Mouse (Mus musculus): ENCODE results near the gene Olfr736. TPM values are rescaled to one million over a fixed set of nuclear protein-coding genes. Genes with fewer than 3 reads are reported as not detected.
A peak's percentile ranks its signal among the peaks of the same experiment; 100 is the strongest.

Olfr736 gene
- total RNA-seq (2014; rRNA removed), result not detected in 2 replicates
- polyA plus RNA-seq (2015; fragmentation: Nextera tagmentation; extraction: Ambion mirVana), result not detected in 2 replicates

GRCm38 (mm10) chr14:50380863-50381262 is at the start of gene Olfr736:
Gene Olfr736, plus strand, starts transcription at chr14:50381163.
- H3K9ac ChIP-seq (replicated peaks; ENCODE audit: low read length, poor library complexity, severe bottlenecking), result no peak within 1 kb of the TSS
- DNase-seq (ENCODE audit: low spot score) (no peak), ATAC-seq (ENCODE audit: low FRiP score) (no peak)
- no peaks in the 10 kb centered on the region for H3K27me3 ChIP-seq (ENCODE audit: insufficient read depth, low read length)
- no peak within 1 kb of the TSS for H3K4me2 ChIP-seq (ENCODE audit: low read depth, low read length, poor library complexity, severe bottlenecking)
- no peaks in the 10 kb centered on the region for H3K36me3 ChIP-seq (ENCODE audit: insufficient read depth, low read length)
- no peak within 1 kb of the TSS for H3K27ac ChIP-seq (ENCODE audit: low read depth, low read length)
- no peak within 1 kb of the TSS for H3K4me3 ChIP-seq (ENCODE audit: low read depth, low read length)
- TF ChIP-seq CTCF (IDR thresholded peaks at IDR 0.05), result no peak
- H3K4me1 ChIP-seq (ENCODE audit: insufficient read depth, low read length), result no peaks in the 10 kb centered on the region
- WGBS, result 86% methylated on average over 2 of the region's 2 CpGs
- H3K9me3 ChIP-seq (ENCODE audit: low read length), result no peaks in the 10 kb centered on the region

GRCm38 (mm10) chr14:50348796-50349195 is 32.2 kb upstream of the Olfr736 start, which contains the start of gene Olfr735:
Gene Olfr735, minus strand, starts transcription at chr14:50348872.
- H3K27ac ChIP-seq (ENCODE audit: low read depth, low read length), result no peak within 1 kb of the TSS
- H3K36me3 ChIP-seq (ENCODE audit: insufficient read depth, low read length), result no peaks in the 10 kb centered on the region
- no peak within 1 kb of the TSS for H3K4me3 ChIP-seq (ENCODE audit: low read depth, low read length)
- H3K4me1 ChIP-seq (ENCODE audit: insufficient read depth, low read length), result no peaks in the 10 kb centered on the region
- no peaks in the 10 kb centered on the region for H3K27me3 ChIP-seq (ENCODE audit: insufficient read depth, low read length)
- no peak for TF ChIP-seq CTCF (IDR thresholded peaks at IDR 0.05)
- H3K9ac ChIP-seq (replicated peaks; ENCODE audit: low read length, poor library complexity, severe bottlenecking), result no peak within 1 kb of the TSS
- H3K9me3 ChIP-seq (ENCODE audit: low read length), result no peaks in the 10 kb centered on the region
- DNase-seq (ENCODE audit: low spot score) (peak; percentile 31), ATAC-seq (ENCODE audit: low FRiP score) (no peak)
- no peak within 1 kb of the TSS for H3K4me2 ChIP-seq (ENCODE audit: low read depth, low read length, poor library complexity, severe bottlenecking)
- 80% methylated on average over 2 of the region's 2 CpGs for WGBS

- ATAC-seq (ENCODE audit: low FRiP score), result no peak
- 58% methylated on average over 3 of the region's 3 CpGs for WGBS
- peak; percentile 32 for TF ChIP-seq CTCF (IDR thresholded peaks at IDR 0.05)
- Histone ChIP-seq H3K36me3 (ENCODE audit: insufficient read depth, low read length) (no peaks in the 10 kb centered on the region), H3K9me3 (ENCODE audit: low read length) (no peaks in the 10 kb centered on the region), H3K9ac (replicated peaks; ENCODE audit: low read length, poor library complexity, severe bottlenecking) (no peak overlapping the region), H3K4me3 (ENCODE audit: low read depth, low read length) (no peak overlapping the region), H3K4me2 (ENCODE audit: low read depth, low read length, poor library complexity, severe bottlenecking) (no peak overlapping the region), H3K27me3 (ENCODE audit: insufficient read depth, low read length) (no peaks in the 10 kb centered on the region), H3K4me1 (ENCODE audit: insufficient read depth, low read length) (no peaks in the 10 kb centered on the region), H3K27ac (ENCODE audit: low read depth, low read length) (no peak overlapping the region)
- no peak for DNase-seq (ENCODE audit: low spot score)
Observed at GRCm38 (mm10) chr14:50352438-50352837, 28.5 kb upstream of the Olfr736 start.

GRCm38 (mm10) chr14:50356725-50357124 is 24.2 kb upstream of the Olfr736 start:
- no peaks in the 10 kb centered on the region for H3K9me3 ChIP-seq (ENCODE audit: low read length)
- H3K4me3 ChIP-seq (ENCODE audit: low read depth, low read length), result no peak overlapping the region
- no peaks in the 10 kb centered on the region for H3K4me1 ChIP-seq (ENCODE audit: insufficient read depth, low read length)
- H3K27me3 ChIP-seq (ENCODE audit: insufficient read depth, low read length), result no peaks in the 10 kb centered on the region
- WGBS, result 88% methylated on average over 2 of the region's 2 CpGs
- ATAC-seq (ENCODE audit: low FRiP score) (no peak), DNase-seq (ENCODE audit: low spot score) (no peak)
- no peak overlapping the region for H3K9ac ChIP-seq (replicated peaks; ENCODE audit: low read length, poor library complexity, severe bottlenecking)
- no peak for TF ChIP-seq CTCF (IDR thresholded peaks at IDR 0.05)
- no peaks in the 10 kb centered on the region for H3K36me3 ChIP-seq (ENCODE audit: insufficient read depth, low read length)
- H3K27ac ChIP-seq (ENCODE audit: low read depth, low read length), result no peak overlapping the region
- H3K4me2 ChIP-seq (ENCODE audit: low read depth, low read length, poor library complexity, severe bottlenecking), result no peak overlapping the region

GRCm38 (mm10) chr14:50357593-50357992 is 23.4 kb upstream of the Olfr736 start, which contains the start of gene Tlr11:
Gene Tlr11, plus strand, starts transcription at chr14:50357914.
- Histone ChIP-seq H3K27me3 (ENCODE audit: insufficient read depth, low read length) (no peaks in the 10 kb centered on the region), H3K4me3 (ENCODE audit: low read depth, low read length) (no peak within 1 kb of the TSS), H3K4me1 (ENCODE audit: insufficient read depth, low read length) (no peaks in the 10 kb centered on the region), H3K27ac (ENCODE audit: low read depth, low read length) (no peak within 1 kb of the TSS), H3K36me3 (ENCODE audit: insufficient read depth, low read length) (no peaks in the 10 kb centered on the region), H3K9me3 (ENCODE audit: low read length) (no peaks in the 10 kb centered on the region), H3K9ac (replicated peaks; ENCODE audit: low read length, poor library complexity, severe bottlenecking) (no peak within 1 kb of the TSS), H3K4me2 (ENCODE audit: low read depth, low read length, poor library complexity, severe bottlenecking) (no peak within 1 kb of the TSS)
- ATAC-seq (ENCODE audit: low FRiP score) (no peak), DNase-seq (ENCODE audit: low spot score) (no peak)
- no peak for TF ChIP-seq CTCF (IDR thresholded peaks at IDR 0.05)
- WGBS, result 72% methylated on average over 2 of the region's 2 CpGs

GRCm38 (mm10) chr14:50360480-50360879 is 20.5 kb upstream of the Olfr736 start:
- no peak overlapping the region for H3K4me3 ChIP-seq (ENCODE audit: low read depth, low read length)
- DNase-seq (ENCODE audit: low spot score) (no peak), ATAC-seq (ENCODE audit: low FRiP score) (no peak)
- no peaks in the 10 kb centered on the region for H3K9me3 ChIP-seq (ENCODE audit: low read length)
- no peak overlapping the region for H3K27ac ChIP-seq (ENCODE audit: low read depth, low read length)
- H3K4me1 ChIP-seq (ENCODE audit: insufficient read depth, low read length), result no peaks in the 10 kb centered on the region
- 85% methylated on average over 3 of the region's 3 CpGs for WGBS
- no peaks in the 10 kb centered on the region for H3K36me3 ChIP-seq (ENCODE audit: insufficient read depth, low read length)
- no peak overlapping the region for H3K4me2 ChIP-seq (ENCODE audit: low read depth, low read length, poor library complexity, severe bottlenecking)
- H3K9ac ChIP-seq (replicated peaks; ENCODE audit: low read length, poor library complexity, severe bottlenecking), result no peak overlapping the region
- no peak for TF ChIP-seq CTCF (IDR thresholded peaks at IDR 0.05)
- no peaks in the 10 kb centered on the region for H3K27me3 ChIP-seq (ENCODE audit: insufficient read depth, low read length)

All from midbrain, postnatal 0 days (tissue).